Mouse (Mus musculus): ENCODE data around the gene Vmn2r101. TPM values are rescaled to one million over a fixed set of nuclear protein-coding genes. Genes with fewer than 3 reads are reported as not detected.

Gene Vmn2r101
- polyA plus RNA-seq (2017; shearing (Covaris generic)), result not detected

DNA sequence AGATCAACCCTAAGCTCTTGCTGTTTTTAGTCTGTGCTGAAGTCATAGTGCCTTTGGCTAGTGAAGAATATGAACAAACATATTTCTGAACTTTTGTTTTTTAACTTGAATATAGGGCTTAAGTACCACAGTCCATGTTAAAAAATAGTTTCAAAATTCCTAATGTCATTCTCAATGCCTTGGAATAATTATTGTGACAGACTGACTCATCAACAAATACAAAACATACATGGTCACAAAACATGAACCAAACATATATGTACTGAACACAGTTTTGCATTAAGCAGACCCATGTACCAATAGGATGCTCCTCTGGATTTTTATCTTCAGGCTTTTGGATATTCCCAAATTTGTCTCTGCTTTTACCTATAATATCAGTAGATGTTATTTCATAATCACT lies at the start of gene Vmn2r101:
Vmn2r101 (plus strand) TSS at position 301 of the 400 bp plus-strand sequence.

DNA sequence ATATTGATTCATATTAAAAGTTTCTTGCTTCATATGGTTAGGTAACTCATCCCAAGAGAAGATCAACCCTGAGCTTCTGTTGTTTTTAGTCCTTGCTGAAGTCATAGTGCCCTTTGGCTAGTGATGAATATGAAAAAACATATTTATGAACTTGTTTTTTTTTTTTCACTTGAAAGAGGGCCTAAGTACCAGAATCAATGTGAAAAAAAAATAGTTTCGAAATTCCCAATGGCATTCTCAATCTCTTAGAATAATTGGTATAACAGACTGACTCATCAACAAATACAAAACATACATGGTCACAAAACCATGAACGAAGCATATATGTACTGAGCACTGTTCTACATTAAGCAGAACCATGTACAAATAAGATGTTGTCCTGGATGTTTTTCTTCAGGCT lies 83.0 kb downstream of the Vmn2r101 start, which contains the start of gene Vmn2r102:
Vmn2r102 (plus strand) TSS at position 301 of the 400 bp plus-strand sequence.

Other genes starting within 250 kb of the Vmn2r101 start
- gene Vmn2r99, start 215.3 kb upstream of the Vmn2r101 start, polyA plus RNA-seq (2017; shearing (Covaris generic)), result not detected
- 0.20 TPM for gene Vmn2r100, start 72.5 kb upstream of the Vmn2r101 start, polyA plus RNA-seq (2017; shearing (Covaris generic))
- not detected for gene Vmn2r102, start 83.1 kb downstream of the Vmn2r101 start, polyA plus RNA-seq (2017; shearing (Covaris generic))
- gene Vmn2r103, start 196.1 kb downstream of the Vmn2r101 start, polyA plus RNA-seq (2017; shearing (Covaris generic)), result not detected